21 mouse cellular contexts compared by ENCODE assay signal in the genomic region with DNA sequence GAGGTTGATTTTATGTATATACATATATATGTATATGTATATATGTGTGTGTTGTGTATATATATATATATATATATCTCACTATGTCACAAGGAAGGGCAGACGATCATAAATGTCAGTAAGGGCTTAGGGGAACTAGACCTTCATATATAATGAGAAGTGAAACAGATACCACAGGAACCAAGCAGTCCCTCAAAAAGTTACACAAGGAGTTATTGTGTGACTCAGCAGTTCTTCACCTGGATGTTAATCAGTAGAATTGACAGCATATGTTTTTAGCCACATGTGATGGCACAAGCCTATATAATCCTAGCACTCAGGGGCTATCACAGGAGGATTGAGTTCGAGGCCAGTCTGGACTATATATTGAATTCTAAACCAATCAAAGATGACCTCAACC. TPM values are rescaled to one million over a fixed set of nuclear protein-coding genes. Genes with fewer than 3 reads are reported as not detected.
DNase-seq lines count a peak whose midpoint lies in the region; ATAC-seq and TF ChIP-seq lines count a peak whose summit lies in the region.
"Had no signal": no experiment of that assay in that cellular context is flagged by ENCODE, and none has a peak within 500 bp of the region (broad histone marks: within the 10 kb centered on the region; RNA-seq: fewer than 3 reads in every experiment).

No protein-coding gene starts in this region.

- H3K9me3 ChIP-seq in liver, postnatal 0 days (ENCODE audit: low read length), result no peaks in the 10 kb centered on the region
- no peaks in the 10 kb centered on the region for H3K9me3 ChIP-seq in liver, embryonic 12.5 days (replicated peaks)
- no peaks in the 10 kb centered on the region for H3K9me3 ChIP-seq in MEL (replicated peaks; ENCODE audit: insufficient read depth, low read length)
- H3K9me3 ChIP-seq in midbrain, embryonic 13.5 days, result no peaks in the 10 kb centered on the region
- H3K9me3 ChIP-seq: embryonic facial prominence, embryonic 12.5 days; forebrain, embryonic 15.5 days; G1E; heart, embryonic 13.5 days; hindbrain, embryonic 12.5 days had no signal

- no peaks in the 10 kb centered on the region for H3K79me2 ChIP-seq in MEL (ENCODE audit: control insufficient read depth, insufficient read depth, low read length, poor library complexity)

- H3K36me3 ChIP-seq in liver, postnatal 0 days (replicated peaks; ENCODE audit: insufficient read depth, low read length), result no peaks in the 10 kb centered on the region
- H3K36me3 ChIP-seq in liver, embryonic 12.5 days, result no peaks in the 10 kb centered on the region
- H3K36me3 ChIP-seq in MEL (ENCODE audit: control insufficient read depth in 1 of 2, insufficient read depth in 2 of 2, low read length in 2 of 2), result peaks cover 0 to 16% of the 10 kb centered on the region in 2 experiments; a peak in 2 of 4 replicates
- no peaks in the 10 kb centered on the region for H3K36me3 ChIP-seq in midbrain, embryonic 13.5 days
- H3K36me3 ChIP-seq: embryonic facial prominence, embryonic 12.5 days; forebrain, embryonic 15.5 days; hindbrain, embryonic 12.5 days had no signal

- H3K4me1 ChIP-seq in liver, postnatal 0 days (ENCODE audit: insufficient read depth), result peaks cover 8% of the 10 kb centered on the region; the same call in 1 of the 2 replicates
- peaks cover 14% of the 10 kb centered on the region for H3K4me1 ChIP-seq in liver, embryonic 12.5 days
- H3K4me1 ChIP-seq in MEL (ENCODE audit: control insufficient read depth in 1 of 2, insufficient read depth in 2 of 2, low read length in 2 of 2), result peaks cover 11 to 22% of the 10 kb centered on the region in 2 experiments
- H3K4me1 ChIP-seq in midbrain, embryonic 13.5 days (replicated peaks), result peaks cover 9% of the 10 kb centered on the region
- H3K4me1 ChIP-seq: embryonic facial prominence, embryonic 12.5 days; forebrain, embryonic 15.5 days; hindbrain, embryonic 12.5 days had no signal

- TF ChIP-seq EP300 in liver, postnatal 0 days (IDR thresholded peaks at IDR 0.05; ENCODE audit: low read depth), result no peak
- TF ChIP-seq EP300 in MEL (IDR thresholded peaks at IDR 0.05; ENCODE audit: low read depth in 1 of 2, low read length in 2 of 2), result no peak

- no peak for TF ChIP-seq RAD21 in MEL (IDR thresholded peaks at IDR 0.05; ENCODE audit: low read depth, low read length)

- H3K4me3 ChIP-seq in liver, postnatal 0 days (ENCODE audit: low read depth, low read length), result no peak overlapping the region
- H3K4me3 ChIP-seq in liver, embryonic 12.5 days, result no peak overlapping the region
- no peak overlapping the region for H3K4me3 ChIP-seq in MEL (ENCODE audit: control insufficient read depth in 1 of 2, insufficient read depth in 1 of 2, low read depth in 2 of 2, low read length in 2 of 2)
- H3K4me3 ChIP-seq in midbrain, embryonic 13.5 days (replicated peaks), result no peak overlapping the region
- H3K4me3 ChIP-seq: embryonic facial prominence, embryonic 12.5 days; forebrain, embryonic 15.5 days; heart, embryonic 13.5 days; hindbrain, embryonic 12.5 days had no signal

- no peak overlapping the region for H3K4me2 ChIP-seq in liver, postnatal 0 days (ENCODE audit: low read depth, low read length)
- no peak overlapping the region for H3K4me2 ChIP-seq in liver, embryonic 12.5 days
- no peak overlapping the region for H3K4me2 ChIP-seq in midbrain, embryonic 13.5 days (replicated peaks)
- H3K4me2 ChIP-seq: embryonic facial prominence, embryonic 12.5 days; forebrain, embryonic 15.5 days; heart, embryonic 13.5 days; hindbrain, embryonic 12.5 days had no signal

- WGBS in liver, postnatal 0 days (ENCODE audit: insufficient replicate concordance), result 54% methylated on average over 2 of the region's 2 CpGs
- WGBS in liver, embryonic 12.5 days (ENCODE audit: insufficient replicate concordance), result 68% methylated on average over 2 of the region's 2 CpGs
- 98% methylated on average over 2 of the region's 2 CpGs for WGBS in midbrain, embryonic 13.5 days

- TF ChIP-seq POLR2A in MEL (IDR thresholded peaks at IDR 0.05; ENCODE audit: control insufficient read depth in 1 of 2, insufficient read depth in 1 of 2, low read depth in 1 of 2, low read length in 2 of 2, poor library complexity in 1 of 2), result no peak

- H3K27me3 ChIP-seq in liver, postnatal 0 days (ENCODE audit: insufficient read depth, low read length), result no peaks in the 10 kb centered on the region
- no peaks in the 10 kb centered on the region for H3K27me3 ChIP-seq in liver, embryonic 12.5 days (replicated peaks)
- H3K27me3 ChIP-seq in MEL (ENCODE audit: control insufficient read depth in 1 of 2, insufficient read depth in 2 of 2, low read length in 2 of 2), result no peaks in the 10 kb centered on the region
- H3K27me3 ChIP-seq in midbrain, embryonic 13.5 days, result no peaks in the 10 kb centered on the region
- H3K27me3 ChIP-seq: embryonic facial prominence, embryonic 12.5 days; forebrain, embryonic 15.5 days; heart, embryonic 13.5 days; hindbrain, embryonic 12.5 days had no signal

- no peak overlapping the region for H3K9ac ChIP-seq in liver, postnatal 0 days (replicated peaks)
- no peak overlapping the region for H3K9ac ChIP-seq in liver, embryonic 12.5 days
- no peak overlapping the region for H3K9ac ChIP-seq in MEL (ENCODE audit: control insufficient read depth, low read depth, low read length, poor library complexity, severe bottlenecking)
- H3K9ac ChIP-seq in midbrain, embryonic 13.5 days (replicated peaks), result no peak overlapping the region
- H3K9ac ChIP-seq: embryonic facial prominence, embryonic 12.5 days; forebrain, embryonic 15.5 days; heart, embryonic 13.5 days; hindbrain, embryonic 12.5 days had no signal

- no peak for DNase-seq in liver, postnatal 0 days
- DNase-seq in MEL (ENCODE audit: low read depth, low spot score), result peak; percentile 58
- DNase-seq in cerebellum, postnatal 4 days (ENCODE audit: low spot score in 2 of 2), result no peak
- no peak for DNase-seq in cerebellum, postnatal 10 days
- DNase-seq: adrenal gland, postnatal 14 days; cerebellum, adult 11-12 months; cerebellum, adult 9-10 months; cerebellum, postnatal 36 days; embryo, embryonic 11 days; gastrocnemius, postnatal 14 days; heart, postnatal 36 days had no signal

- H3K27ac ChIP-seq in liver, postnatal 0 days (ENCODE audit: low read depth), result no peak overlapping the region
- no peak overlapping the region for H3K27ac ChIP-seq in liver, embryonic 12.5 days
- no peak overlapping the region for H3K27ac ChIP-seq in MEL (ENCODE audit: control insufficient read depth, low read depth, low read length)
- no peak overlapping the region for H3K27ac ChIP-seq in midbrain, embryonic 13.5 days
- H3K27ac ChIP-seq: embryonic facial prominence, embryonic 12.5 days; forebrain, embryonic 15.5 days; heart, embryonic 13.5 days; hindbrain, embryonic 12.5 days had no signal

- no peak for TF ChIP-seq CTCF in liver, postnatal 0 days (IDR thresholded peaks at IDR 0.05; ENCODE audit: low read depth)
- TF ChIP-seq CTCF in MEL (IDR thresholded peaks at IDR 0.05 in 2 of 3, conservative IDR thresholded peaks at IDR 0.05 in 1 of 3; ENCODE audit: control insufficient read depth in 1 of 3, insufficient read depth in 1 of 3, low read depth in 2 of 3, low read length in 3 of 3, poor library complexity in 1 of 3, severe bottlenecking in 1 of 3), result no peak

- 0 out of 2 replicates have a peak, but pooled peaks have one; percentile 19 for ATAC-seq in liver, postnatal 0 days
- ATAC-seq in liver, embryonic 12.5 days, result no peak
- peak; percentile 92 for ATAC-seq in megakaryocyte, adult 5-6 weeks (ENCODE audit: poor library complexity, severe bottlenecking)
- no peak for ATAC-seq in midbrain, embryonic 13.5 days
- ATAC-seq: forebrain, embryonic 15.5 days; hindbrain, embryonic 16.5 days; inflammation-experienced regulatory T-cells, adult 6 months had no signal

TF ChIP-seq in MEL, 35 proteins besides CTCF, POLR2A, EP300 and RAD21:
- TF ChIP-seq MXI1 (IDR thresholded peaks at IDR 0.05; ENCODE audit: low read depth, low read length) (peak; percentile 35; the same call in 1 of the 2 replicates), ETS1 (IDR thresholded peaks at IDR 0.05; ENCODE audit: low read depth, low read length) (peak; percentile 86), GABPA (IDR thresholded peaks at IDR 0.05; ENCODE audit: low read depth, low read length) (peak; percentile 40; the same call in 1 of the 2 replicates), SIN3A (IDR thresholded peaks at IDR 0.05; ENCODE audit: low read length) (0 out of 2 replicates have a peak, but pooled peaks have one; percentile 15), MYC (IDR thresholded peaks at IDR 0.05; ENCODE audit: low read depth, low read length) (no peak), HCFC1 (IDR thresholded peaks at IDR 0.05; ENCODE audit: low read depth, low read length) (no peak)

RNA-seq across cellular contexts. Expression of a gene that starts 49.5 kb away (rescaled TPM):
- 4.5 and 7.5 TPM in 2 replicates for polyA plus RNA-seq in liver, postnatal 0 days (2015; fragmentation: Nextera tagmentation; extraction: Ambion mirVana)
- 8.2 and 8.5 TPM in 2 replicates for polyA plus RNA-seq in liver, embryonic 12.5 days (2016; fragmentation: Nextera tagmentation; extraction: Ambion mirVana)
- total RNA-seq in MEL (2012; rRNA removed), result 3.2 and 4.2 TPM in 2 replicates
- 1 to 10 TPM in 1 of 2 experiments, not detected in 1; 6.8 TPM for polyA plus RNA-seq in MEL (2012; ENCODE audit: insufficient read depth in 1 of 2, insufficient read length in 2 of 2, low read depth in 1 of 2, low replicate concordance in 2 of 2, missing spikeins in 1 of 2)
- 0.36 TPM in 1 of 2 replicates, not detected in the other for total RNA-seq in megakaryocyte, adult 5-6 weeks (2015)
- 1.6 and 5.0 TPM in 2 replicates for total RNA-seq in megakaryocyte, adult 5-6 weeks (2017)
- 25.2 and 26.9 TPM in 2 replicates for polyA plus RNA-seq in midbrain, embryonic 13.5 days (2015; fragmentation: Nextera tagmentation; extraction: Ambion mirVana)

Comparison
In these comparisons a context has a peak if more than half of its experiments do, and no peak if none do; other contexts are left out.
1. ATAC-seq: peak in liver, postnatal 0 days (single experiment) and megakaryocyte, adult 5-6 weeks (single experiment); none in liver, embryonic 12.5 days (single experiment) and midbrain, embryonic 13.5 days (single experiment).